Mouse (Mus musculus) MEL (cell line): ENCODE data around the gene Tecta.

ENCODE experiments used
- CHD1 ChIP-seq: IDR thresholded peaks from 2 replicates; pipeline ENCODE4 v1.6.1; 2012; ENCODE audit warnings: low read depth, mild to moderate bottlenecking, inconsistent platforms, low read length, improper control_type of control experiment
- CTCF ChIP-seq, 3 experiments: IDR thresholded peaks in 2 of 3; conservative IDR thresholded peaks in 1 of 3; 2 replicates each; pipeline ENCODE4 v1.5.1; 2011 to 2012; ENCODE audit warnings: low read length in 3 of 3, low read depth in 2 of 3, mild to moderate bottlenecking in 2 of 3, improper control_type of control experiment in 1 of 3, inconsistent platforms in 1 of 3, mixed read lengths in 1 of 3, moderate library complexity in 1 of 3; ENCODE audit not compliant: control insufficient read depth in 1 of 3, insufficient read depth in 1 of 3, poor library complexity in 1 of 3, severe bottlenecking in 1 of 3
- E2F4 ChIP-seq: IDR thresholded peaks from 2 replicates; pipeline ENCODE4 v1.6.1; 2011; ENCODE audit warnings: low read depth, low read length, improper control_type of control experiment, borderline replicate concordance
- ELF1 ChIP-seq: IDR thresholded peaks from 2 replicates; pipeline ENCODE4 v1.6.1; 2014; ENCODE audit warnings: low read depth, mild to moderate bottlenecking, inconsistent platforms, low read length, improper control_type of control experiment, moderate library complexity
- EP300 ChIP-seq, 2 experiments: IDR thresholded peaks; 2 replicates each; pipeline ENCODE4 v1.6.1; 2011; ENCODE audit warnings: improper control_type of control experiment in 2 of 2, low read length in 2 of 2, low read depth in 1 of 2, mild to moderate bottlenecking in 1 of 2
- NRF1 ChIP-seq: IDR thresholded peaks from 2 replicates; pipeline ENCODE4 v1.6.1; 2014; ENCODE audit warnings: low read depth, mild to moderate bottlenecking, inconsistent platforms, low read length, improper control_type of control experiment, moderate library complexity; ENCODE audit not compliant: poor library complexity, insufficient read depth, severe bottlenecking
- POLR2A ChIP-seq, 2 experiments: IDR thresholded peaks; 2 replicates each; pipeline ENCODE4 v1.6.1; 2011 to 2012; ENCODE audit warnings: low read length in 2 of 2, mild to moderate bottlenecking in 2 of 2, control low read depth in 1 of 2, improper control_type of control experiment in 1 of 2, low read depth in 1 of 2, moderate library complexity in 1 of 2; ENCODE audit not compliant: control insufficient read depth in 1 of 2, insufficient read depth in 1 of 2, poor library complexity in 1 of 2
- POLR2AphosphoS2 ChIP-seq: IDR thresholded peaks from 2 replicates; pipeline ENCODE4 v1.6.1; 2011; ENCODE audit warnings: low read length, improper control_type of control experiment
- ZC3H11A ChIP-seq: IDR thresholded peaks from 2 replicates; pipeline ENCODE4 v1.6.1; 2012; ENCODE audit warnings: low read depth, mild to moderate bottlenecking, inconsistent platforms, low read length, improper control_type of control experiment
- ZKSCAN1 ChIP-seq: IDR thresholded peaks from 2 replicates; pipeline ENCODE4 v1.6.1; 2012; ENCODE audit warnings: low read depth, mild to moderate bottlenecking, inconsistent platforms, low read length, improper control_type of control experiment, moderate library complexity

DNA sequence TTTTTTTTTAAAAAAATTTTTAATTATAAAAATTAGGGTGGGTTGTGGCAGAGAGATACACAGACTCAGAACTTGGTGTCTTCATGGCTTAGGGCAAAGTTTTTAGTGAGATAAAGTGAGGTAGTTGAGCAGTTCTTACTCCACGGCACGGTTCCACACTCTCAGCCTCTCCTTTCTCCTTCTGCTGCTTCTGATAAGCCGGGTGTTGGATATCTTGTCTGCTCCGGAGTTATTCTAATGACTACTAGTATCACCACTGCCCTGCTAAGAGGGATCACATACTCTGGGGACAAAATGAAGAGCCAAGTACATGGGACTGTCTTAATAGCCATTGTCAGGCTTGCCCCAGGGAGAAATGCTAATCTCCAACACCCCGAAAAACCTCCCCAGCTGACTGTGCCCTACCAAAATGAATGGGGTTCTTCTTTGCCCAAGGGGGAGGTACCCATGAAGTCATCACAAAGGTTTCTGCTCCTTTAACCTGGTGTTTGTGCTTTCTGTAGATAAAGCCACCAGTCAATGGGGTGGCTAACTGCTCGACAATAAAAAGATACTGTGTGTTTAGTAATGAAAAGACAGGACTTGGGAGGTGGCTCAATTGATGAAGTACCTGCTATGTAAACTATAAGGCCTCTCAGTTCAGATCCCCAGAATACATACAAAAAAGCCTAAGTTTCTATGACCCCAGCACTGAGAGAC lies 27.9 kb downstream of the Tecta start:
- TF ChIP-seq NRF1 = no peak
- no peak for TF ChIP-seq EP300 (IDR thresholded peaks at IDR 0.05; ENCODE audit: low read depth in 1 of 2, low read length in 2 of 2)
- TF ChIP-seq ZKSCAN1 = no peak
- TF ChIP-seq CTCF (IDR thresholded peaks at IDR 0.05 in 2 of 3, conservative IDR thresholded peaks at IDR 0.05 in 1 of 3; ENCODE audit: control insufficient read depth in 1 of 3, insufficient read depth in 1 of 3, low read depth in 2 of 3, low read length in 3 of 3, poor library complexity in 1 of 3, severe bottlenecking in 1 of 3) = no peak
- TF ChIP-seq ZC3H11A = no peak
- TF ChIP-seq POLR2AphosphoS2 = no peak
- no peak for TF ChIP-seq POLR2A (IDR thresholded peaks at IDR 0.05; ENCODE audit: control insufficient read depth in 1 of 2, insufficient read depth in 1 of 2, low read depth in 1 of 2, low read length in 2 of 2, poor library complexity in 1 of 2)
- TF ChIP-seq ELF1 = no peak
- TF ChIP-seq E2F4 = no peak
- TF ChIP-seq CHD1 = no peak
